Mouse (Mus musculus): Measurements from ENCODE around the gene Vcp. TPM values are rescaled to one million over a fixed set of nuclear protein-coding genes. Genes with fewer than 3 reads are reported as not detected.
A peak's percentile ranks its signal among the peaks of the same experiment; 100 is the strongest.

Vcp gene
- polyA plus RNA-seq, 1 experiment from 2014 or later: 560 TPM

DNA sequence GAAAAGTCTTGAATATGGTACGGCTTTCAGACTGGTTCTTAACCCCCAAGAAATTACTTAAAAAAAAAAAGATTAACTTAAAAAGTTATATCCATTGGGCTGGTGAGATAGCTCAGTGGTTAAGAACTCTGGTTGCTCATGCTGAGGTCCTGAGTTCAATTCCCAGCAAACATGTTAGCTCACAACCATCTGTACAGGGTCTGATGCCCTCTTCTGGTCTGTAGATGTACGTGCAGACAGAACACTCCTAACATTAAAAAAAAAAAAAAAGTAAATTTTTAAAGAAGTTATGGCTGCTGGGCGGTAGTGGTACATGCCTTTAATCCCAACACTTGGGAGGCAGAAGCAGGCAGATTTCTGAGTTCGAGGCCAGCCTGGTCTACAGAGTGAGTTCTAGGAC, 22.2 kb downstream of the Vcp start:
- DNase-seq: peak; percentile 40
- 88% methylated on average over 4 of the region's 4 CpGs for WGBS

DNA sequence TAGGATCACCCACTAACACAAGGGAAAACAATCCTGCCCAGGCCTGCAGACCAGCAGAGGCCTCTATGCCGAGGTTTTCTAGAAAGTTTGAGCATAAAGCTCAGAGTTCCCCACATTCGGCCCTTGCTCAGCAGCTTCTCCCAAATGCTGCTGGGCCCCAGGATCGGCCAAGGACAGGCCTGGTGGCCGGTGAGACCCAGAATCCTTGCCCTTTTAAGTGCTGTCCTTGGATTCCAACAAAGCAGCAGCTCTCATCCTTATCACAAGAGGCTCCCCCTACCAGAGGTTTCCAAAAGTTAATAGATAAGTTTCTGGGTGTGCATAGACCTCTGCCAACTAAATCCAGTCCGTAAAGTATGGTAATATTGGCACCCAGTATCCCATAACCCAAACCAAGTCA, 26.4 kb downstream of the Vcp start:
- H3K9me3 ChIP-seq (ENCODE audit: low read depth, low read length): no peaks in the 10 kb centered on the region
- WGBS: 73% methylated on average over 5 of the region's 5 CpGs

More for the DNA sequence above, 22.2 kb downstream of the Vcp start:
- Histone ChIP-seq H3K9ac (no peak overlapping the region), H3K4me3 (ENCODE audit: low read depth, low read length) (no peak overlapping the region), H3K36me3 (ENCODE audit: insufficient read depth) (peaks cover 60% of the 10 kb centered on the region), H3K27ac (ENCODE audit: low read depth) (no peak overlapping the region), H3K27me3 (ENCODE audit: insufficient read depth, low read length) (no peaks in the 10 kb centered on the region), H3K4me2 (no peak overlapping the region), H3K9me3 (ENCODE audit: low read depth, low read length) (no peaks in the 10 kb centered on the region), H3K4me1 (ENCODE audit: insufficient read depth) (no peaks in the 10 kb centered on the region)
- peak; percentile 27; the same call in 1 of the 2 replicates for TF ChIP-seq CTCF (IDR thresholded peaks at IDR 0.05; ENCODE audit: low read depth)
- ATAC-seq (ENCODE audit: insufficient read depth): no peak

GRCm38 (mm10) chr4:42972952-42973351, 27.4 kb downstream of the Vcp start:
- Histone ChIP-seq H3K27me3 (ENCODE audit: insufficient read depth, low read length) (no peaks in the 10 kb centered on the region), H3K4me2 (no peak overlapping the region), H3K36me3 (ENCODE audit: insufficient read depth) (peaks cover 13% of the 10 kb centered on the region), H3K4me3 (ENCODE audit: low read depth, low read length) (no peak overlapping the region), H3K4me1 (ENCODE audit: insufficient read depth) (no peaks in the 10 kb centered on the region), H3K9me3 (ENCODE audit: low read depth, low read length) (no peaks in the 10 kb centered on the region), H3K27ac (ENCODE audit: low read depth) (no peak overlapping the region), H3K9ac (no peak overlapping the region)
- DNase-seq: no peak
- WGBS: 61% methylated on average over 4 of the region's 4 CpGs
- ATAC-seq (ENCODE audit: insufficient read depth): no peak
- TF ChIP-seq CTCF (IDR thresholded peaks at IDR 0.05; ENCODE audit: low read depth): no peak

More for the DNA sequence above, 26.4 kb downstream of the Vcp start:
- Histone ChIP-seq H3K9ac (no peak overlapping the region), H3K27ac (ENCODE audit: low read depth) (no peak overlapping the region), H3K36me3 (ENCODE audit: insufficient read depth) (peaks cover 22% of the 10 kb centered on the region), H3K4me2 (no peak overlapping the region), H3K4me1 (ENCODE audit: insufficient read depth) (no peaks in the 10 kb centered on the region), H3K27me3 (ENCODE audit: insufficient read depth, low read length) (no peaks in the 10 kb centered on the region), H3K4me3 (ENCODE audit: low read depth, low read length) (no peak overlapping the region)
- no peak for TF ChIP-seq CTCF (IDR thresholded peaks at IDR 0.05; ENCODE audit: low read depth)
- ATAC-seq (ENCODE audit: insufficient read depth) (no peak), DNase-seq (no peak)

- Histone ChIP-seq H3K4me1 (ENCODE audit: insufficient read depth) (no peaks in the 10 kb centered on the region), H3K27ac (ENCODE audit: low read depth) (no peak within 1 kb of the TSS), H3K36me3 (ENCODE audit: insufficient read depth) (no peaks in the 10 kb centered on the region), H3K4me3 (ENCODE audit: low read depth, low read length) (no peak within 1 kb of the TSS), H3K9me3 (ENCODE audit: low read depth, low read length) (no peaks in the 10 kb centered on the region), H3K27me3 (ENCODE audit: insufficient read depth, low read length) (no peaks in the 10 kb centered on the region), H3K9ac (no peak within 1 kb of the TSS), H3K4me2 (no peak within 1 kb of the TSS)
- WGBS: 86% methylated on average over 4 of the region's 4 CpGs
- no peak for DNase-seq
- no peak for TF ChIP-seq CTCF (IDR thresholded peaks at IDR 0.05; ENCODE audit: low read depth)
- ATAC-seq (ENCODE audit: insufficient read depth): no peak
Observed at GRCm38 (mm10) chr4:42969304-42969703, 31.0 kb downstream of the Vcp start, which contains the start of gene 1700022I11Rik. TSS of gene 1700022I11Rik (plus strand) at chr4:42969604.

DNA sequence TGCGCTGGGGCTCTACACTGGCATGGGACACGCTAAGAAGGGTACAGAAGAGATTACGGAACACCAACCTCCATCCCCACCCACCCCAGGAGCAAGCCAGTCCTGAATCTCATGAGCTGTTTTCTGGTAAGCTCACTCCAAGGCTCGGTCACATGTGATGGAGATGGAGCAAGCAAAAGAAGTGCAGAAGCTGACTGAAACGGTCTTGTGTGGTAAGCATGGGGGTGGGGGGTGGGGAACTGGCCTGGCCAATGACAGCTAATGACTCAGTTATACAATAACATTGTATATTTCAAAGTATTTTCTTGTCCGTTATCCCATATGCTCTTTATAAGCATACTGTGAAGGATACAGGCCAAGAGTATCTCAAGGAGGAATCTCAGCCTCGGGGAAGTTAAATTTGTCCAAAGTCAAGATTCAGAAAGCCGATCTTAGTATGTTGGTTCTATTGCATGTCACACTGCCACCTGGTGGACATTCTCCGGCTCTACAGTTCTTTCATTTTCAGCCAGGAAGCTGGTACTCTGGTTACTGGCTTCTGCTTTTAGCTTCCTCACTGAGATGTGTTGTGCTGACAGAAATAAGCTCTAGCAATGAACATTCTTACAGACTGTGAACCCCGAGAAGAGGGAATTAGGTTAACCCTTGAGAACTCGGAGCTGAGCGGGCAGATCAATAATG, 35.1 kb downstream of the Vcp start:
- DNase-seq (peak; percentile 89), ATAC-seq (ENCODE audit: insufficient read depth) (peak; percentile 47; the same call in 1 of the 2 replicates)
- H3K27me3 ChIP-seq (ENCODE audit: insufficient read depth, low read length): no peaks in the 10 kb centered on the region
- H3K27ac ChIP-seq (ENCODE audit: low read depth): no peak overlapping the region
- H3K9ac ChIP-seq: no peak overlapping the region
- no peaks in the 10 kb centered on the region for H3K36me3 ChIP-seq (ENCODE audit: insufficient read depth)
- no peaks in the 10 kb centered on the region for H3K4me1 ChIP-seq (ENCODE audit: insufficient read depth)
- TF ChIP-seq CTCF (IDR thresholded peaks at IDR 0.05; ENCODE audit: low read depth): peak; percentile 86
- WGBS: 16% methylated on average over 12 of the region's 12 CpGs
- H3K4me2 ChIP-seq: peak overlapping the region; percentile 45; the same call in 1 of the 2 replicates
- no peak overlapping the region for H3K4me3 ChIP-seq (ENCODE audit: low read depth, low read length)
- H3K9me3 ChIP-seq (ENCODE audit: low read depth, low read length): no peaks in the 10 kb centered on the region

GRCm38 (mm10) chr4:42963480-42963879, 36.8 kb downstream of the Vcp start:
- Histone ChIP-seq H3K27me3 (ENCODE audit: insufficient read depth, low read length) (no peaks in the 10 kb centered on the region), H3K4me3 (ENCODE audit: low read depth, low read length) (no peak overlapping the region), H3K4me2 (no peak overlapping the region), H3K9ac (no peak overlapping the region), H3K9me3 (ENCODE audit: low read depth, low read length) (no peaks in the 10 kb centered on the region), H3K27ac (ENCODE audit: low read depth) (no peak overlapping the region), H3K36me3 (ENCODE audit: insufficient read depth) (0 out of 2 replicates have a peak, but pooled peaks cover 3% of the 10 kb centered on the region), H3K4me1 (ENCODE audit: insufficient read depth) (no peaks in the 10 kb centered on the region)
- WGBS: 91% methylated on average over 2 of the region's 2 CpGs
- TF ChIP-seq CTCF (IDR thresholded peaks at IDR 0.05; ENCODE audit: low read depth): peak; percentile 29; the same call in 1 of the 2 replicates
- DNase-seq (no peak), ATAC-seq (ENCODE audit: insufficient read depth) (no peak)

GRCm38 (mm10) chr4:42961592-42961991, 38.7 kb downstream of the Vcp start:
- Histone ChIP-seq H3K27me3 (ENCODE audit: insufficient read depth, low read length) (no peaks in the 10 kb centered on the region), H3K9me3 (ENCODE audit: low read depth, low read length) (no peaks in the 10 kb centered on the region), H3K4me1 (ENCODE audit: insufficient read depth) (no peaks in the 10 kb centered on the region), H3K36me3 (ENCODE audit: insufficient read depth) (peaks cover 17% of the 10 kb centered on the region), H3K4me2 (no peak overlapping the region), H3K9ac (no peak overlapping the region), H3K4me3 (ENCODE audit: low read depth, low read length) (no peak overlapping the region), H3K27ac (ENCODE audit: low read depth) (no peak overlapping the region)
- peak; percentile 75 for DNase-seq
- WGBS: 22% methylated on average over 4 of the region's 4 CpGs
- TF ChIP-seq CTCF (IDR thresholded peaks at IDR 0.05; ENCODE audit: low read depth): peak; percentile 76
- ATAC-seq (ENCODE audit: insufficient read depth): no peak
